Mouse (Mus musculus): Measurements from ENCODE around the gene Setd5. TPM values are rescaled to one million over a fixed set of nuclear protein-coding genes. Genes with fewer than 3 reads are reported as not detected.

The Setd5 gene
- polyA plus RNA-seq (2016; fragmentation: Nextera tagmentation; extraction: Ambion mirVana): 72.5 and 77.8 TPM in 2 replicates

- under 1% methylated on average over 78 of the region's 91 CpGs for WGBS
- peak; percentile 97 for DNase-seq (ENCODE audit: extremely low spot score, low spot score)
- Histone ChIP-seq H3K27ac (peak within 1 kb of the TSS; percentile 100), H3K4me1 (peaks cover 54% of the 10 kb centered on the region), H3K4me3 (peak within 1 kb of the TSS; percentile 95), H3K27me3 (ENCODE audit: poor library complexity, severe bottlenecking) (no peaks in the 10 kb centered on the region), H3K36me3 (replicated peaks) (peaks cover 14% of the 10 kb centered on the region), H3K9me3 (no peaks in the 10 kb centered on the region)
Observed at GRCm38 (mm10) chr6:113076686-113077516, at the start of gene Setd5. Gene Setd5, plus strand, starts transcription at chr6:113077365.

- H3K27me3 ChIP-seq (ENCODE audit: poor library complexity, severe bottlenecking): peaks cover 34% of the 10 kb centered on the region
- 13% methylated on average over 2 of the region's 2 CpGs for WGBS
- no peaks in the 10 kb centered on the region for H3K36me3 ChIP-seq (replicated peaks)
- H3K4me1 ChIP-seq: peaks cover 47% of the 10 kb centered on the region
- peak overlapping the region; percentile 56; the same call in 1 of the 2 replicates for H3K27ac ChIP-seq
- no peaks in the 10 kb centered on the region for H3K9me3 ChIP-seq
- DNase-seq (ENCODE audit: extremely low spot score, low spot score): peak; percentile 37
- H3K4me3 ChIP-seq: no peak overlapping the region
Observed at GRCm38 (mm10) chr6:113027446-113027845, 49.7 kb upstream of the Setd5 start.

GRCm38 (mm10) chr6:113029006-113029405, 48.2 kb upstream of the Setd5 start:
- 81% methylated on average over 3 of the region's 3 CpGs for WGBS

GRCm38 (mm10) chr6:113030553-113030952, 46.6 kb upstream of the Setd5 start:
- Histone ChIP-seq H3K4me1 (peaks cover 23% of the 10 kb centered on the region), H3K9me3 (no peaks in the 10 kb centered on the region), H3K27ac (no peak overlapping the region), H3K27me3 (ENCODE audit: poor library complexity, severe bottlenecking) (peaks cover 34% of the 10 kb centered on the region), H3K4me3 (no peak overlapping the region), H3K36me3 (replicated peaks) (no peaks in the 10 kb centered on the region)
- 83% methylated on average over 3 of the region's 3 CpGs for WGBS
- no peak for DNase-seq (ENCODE audit: extremely low spot score, low spot score)

More at GRCm38 (mm10) chr6:113029006-113029405, 48.2 kb upstream of the Setd5 start:
- Histone ChIP-seq H3K27ac (no peak overlapping the region), H3K4me1 (peaks cover 38% of the 10 kb centered on the region), H3K27me3 (ENCODE audit: poor library complexity, severe bottlenecking) (peaks cover 34% of the 10 kb centered on the region), H3K4me3 (no peak overlapping the region), H3K9me3 (no peaks in the 10 kb centered on the region), H3K36me3 (replicated peaks) (no peaks in the 10 kb centered on the region)
- peak; percentile 9 for DNase-seq (ENCODE audit: extremely low spot score, low spot score)

- Histone ChIP-seq H3K27me3 (ENCODE audit: poor library complexity, severe bottlenecking) (peaks cover 34% of the 10 kb centered on the region), H3K27ac (no peak overlapping the region)
- WGBS: 82% methylated on average over 10 of the region's 10 CpGs
Observed at GRCm38 (mm10) chr6:113030970-113031660, 46.0 kb upstream of the Setd5 start.

GRCm38 (mm10) chr6:113032121-113032520, 45.0 kb upstream of the Setd5 start:
- Histone ChIP-seq H3K4me1 (peaks cover 11% of the 10 kb centered on the region), H3K27ac (no peak overlapping the region), H3K27me3 (ENCODE audit: poor library complexity, severe bottlenecking) (peaks cover 42% of the 10 kb centered on the region), H3K9me3 (no peaks in the 10 kb centered on the region), H3K4me3 (no peak overlapping the region), H3K36me3 (replicated peaks) (no peaks in the 10 kb centered on the region)
- no peak for DNase-seq (ENCODE audit: extremely low spot score, low spot score)
- WGBS: 75% methylated on average over 3 of the region's 3 CpGs

More at GRCm38 (mm10) chr6:113030970-113031660, 46.0 kb upstream of the Setd5 start:
- Histone ChIP-seq H3K9me3 (no peaks in the 10 kb centered on the region), H3K4me3 (no peak overlapping the region), H3K36me3 (replicated peaks) (no peaks in the 10 kb centered on the region), H3K4me1 (peaks cover 18% of the 10 kb centered on the region)
- no peak for DNase-seq (ENCODE audit: extremely low spot score, low spot score)

- no peak overlapping the region for H3K4me3 ChIP-seq
- no peaks in the 10 kb centered on the region for H3K9me3 ChIP-seq
- peaks cover 41% of the 10 kb centered on the region for H3K27me3 ChIP-seq (ENCODE audit: poor library complexity, severe bottlenecking)
- no peak overlapping the region for H3K27ac ChIP-seq
- no peak for DNase-seq (ENCODE audit: extremely low spot score, low spot score)
- WGBS: 92% methylated on average over 2 of the region's 2 CpGs
- H3K4me1 ChIP-seq: peaks cover 9% of the 10 kb centered on the region
- no peaks in the 10 kb centered on the region for H3K36me3 ChIP-seq (replicated peaks)
Observed at GRCm38 (mm10) chr6:113033185-113033584, 44.0 kb upstream of the Setd5 start.

GRCm38 (mm10) chr6:113034466-113034865, 42.7 kb upstream of the Setd5 start:
- DNase-seq (ENCODE audit: extremely low spot score, low spot score): no peak
- Histone ChIP-seq H3K36me3 (replicated peaks) (no peaks in the 10 kb centered on the region), H3K4me1 (peaks cover 15% of the 10 kb centered on the region), H3K9me3 (no peaks in the 10 kb centered on the region), H3K4me3 (no peak overlapping the region), H3K27me3 (ENCODE audit: poor library complexity, severe bottlenecking) (peaks cover 29% of the 10 kb centered on the region), H3K27ac (no peak overlapping the region)
- 91% methylated on average over 6 of the region's 6 CpGs for WGBS

- 69% methylated on average over 4 of the region's 4 CpGs for WGBS
- Histone ChIP-seq H3K4me3 (no peak overlapping the region), H3K9me3 (no peaks in the 10 kb centered on the region), H3K27me3 (ENCODE audit: poor library complexity, severe bottlenecking) (peaks cover 9% of the 10 kb centered on the region; the same call in 1 of the 2 replicates), H3K36me3 (replicated peaks) (no peaks in the 10 kb centered on the region), H3K4me1 (peaks cover 15% of the 10 kb centered on the region), H3K27ac (no peak overlapping the region)
- no peak for DNase-seq (ENCODE audit: extremely low spot score, low spot score)
Observed at GRCm38 (mm10) chr6:113036463-113037175, 40.5 kb upstream of the Setd5 start.

GRCm38 (mm10) chr6:113037946-113038734, 39.0 kb upstream of the Setd5 start:
- Histone ChIP-seq H3K9me3 (no peaks in the 10 kb centered on the region), H3K27ac (peak overlapping the region; percentile 77), H3K4me1 (peaks cover 15% of the 10 kb centered on the region), H3K4me3 (peak overlapping the region; percentile 33), H3K27me3 (ENCODE audit: poor library complexity, severe bottlenecking) (peaks cover 9% of the 10 kb centered on the region; the same call in 1 of the 2 replicates), H3K36me3 (replicated peaks) (no peaks in the 10 kb centered on the region)
- peak; percentile 62 for DNase-seq (ENCODE audit: extremely low spot score, low spot score)
- 15% methylated on average over 19 of the region's 19 CpGs for WGBS

- no peak for DNase-seq (ENCODE audit: extremely low spot score, low spot score)
- Histone ChIP-seq H3K36me3 (replicated peaks) (no peaks in the 10 kb centered on the region), H3K4me1 (peaks cover 15% of the 10 kb centered on the region), H3K27me3 (ENCODE audit: poor library complexity, severe bottlenecking) (peaks cover 9% of the 10 kb centered on the region; the same call in 1 of the 2 replicates), H3K4me3 (peak overlapping the region; percentile 33), H3K27ac (peak overlapping the region; percentile 77), H3K9me3 (no peaks in the 10 kb centered on the region)
- WGBS: 60% methylated on average over 5 of the region's 5 CpGs
Observed at GRCm38 (mm10) chr6:113038735-113039058, 38.5 kb upstream of the Setd5 start.

- WGBS: 92% methylated on average over 2 of the region's 2 CpGs
- no peak for DNase-seq (ENCODE audit: extremely low spot score, low spot score)
- H3K27ac ChIP-seq: no peak overlapping the region
- H3K4me3 ChIP-seq: no peak overlapping the region
- peaks cover 9% of the 10 kb centered on the region; the same call in 1 of the 2 replicates for H3K27me3 ChIP-seq (ENCODE audit: poor library complexity, severe bottlenecking)
- H3K36me3 ChIP-seq (replicated peaks): no peaks in the 10 kb centered on the region
- no peaks in the 10 kb centered on the region for H3K9me3 ChIP-seq
- peaks cover 22% of the 10 kb centered on the region for H3K4me1 ChIP-seq
Observed at GRCm38 (mm10) chr6:113040319-113040718, 36.8 kb upstream of the Setd5 start.

Measured in forebrain, embryonic 10.5 days (tissue).